Mouse (Mus musculus) stomach, postnatal 0 days (tissue): Measurements from ENCODE around the gene Epb41l2.

Experiments used
- CTCF ChIP-seq: IDR thresholded peaks from 2 replicates; pipeline ENCODE4 v1.5.1; 2016; ENCODE audit warnings: antibody characterized with exemption, low read depth, mild to moderate bottlenecking, moderate library complexity
- EP300 ChIP-seq: optimal IDR thresholded peaks from 2 replicates; pipeline ENCODE3; 2016; ENCODE audit warnings: antibody characterized with exemption

- TF ChIP-seq CTCF (no peak), EP300 (no peak)
Measured at GRCm38 (mm10) chr10:25365708-25366107, 6.1 kb downstream of the Epb41l2 start.
